Mouse (Mus musculus) left cerebral cortex, adult 2 months (tissue): ENCODE measurements around the gene Tlr4. TPM values are rescaled to one million over a fixed set of nuclear protein-coding genes. Genes with fewer than 3 reads are reported as not detected.

ENCODE experiments used
- DNase-seq, 2 experiments: peaks; one replicate each; pipeline ENCODE4 v3.0.0; 2021 to 2022; ENCODE audit warnings: low spot score in 2 of 2, mixed read lengths in 1 of 2; ENCODE audit errors: extremely low spot score in 1 of 2
- H3K27ac ChIP-seq: fragments of 200-600 bp; 2 replicates; pipeline ENCODE4 v1.8.1; 2022
- H3K4me3 ChIP-seq: fragments of 200-600 bp; 2 replicates; pipeline ENCODE4 v1.8.1; 2022
- CTCF ChIP-seq: fragments of 200-600 bp; IDR thresholded peaks from 2 replicates; pipeline ENCODE4 v1.8.1; 2022; ENCODE audit warnings: antibody characterized with exemption, mild to moderate bottlenecking, moderate library complexity
- intact Hi-C: fragments of 180-260 bp; cut with DNase I; formaldehyde crosslinking; loops from one replicate; pipeline ENCODE4 v1.15.1; 2025
- total RNA-seq, 2 experiments: library from RNA; stranded (reverse); gene quantifications; 2 replicates each; pipeline ENCODE4 v1.2.3; 2021

Tlr4 gene
- total RNA-seq, 2 experiments from 2014 or later: 2.3 to 4.1 TPM

DNA sequence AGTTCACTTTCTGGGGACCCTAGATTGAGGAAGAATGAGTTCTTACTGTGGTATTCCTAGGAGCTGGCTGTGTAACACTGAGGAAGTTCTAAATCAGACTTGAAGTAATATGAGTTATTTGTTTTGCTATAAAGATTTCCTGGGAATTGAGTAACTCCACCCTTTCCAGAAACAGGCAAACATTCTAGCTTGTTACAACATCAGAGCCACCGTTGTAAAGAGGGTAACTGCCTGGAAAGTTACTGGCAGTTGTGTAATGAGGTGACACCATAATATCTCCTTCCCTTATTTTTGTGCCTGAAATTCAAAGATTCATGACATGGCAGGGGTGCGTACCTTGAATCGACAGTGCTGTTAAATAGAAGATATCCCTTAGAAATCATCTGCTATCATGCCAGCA lies 24.6 kb downstream of the Tlr4 start:
- no peak for DNase-seq

DNA sequence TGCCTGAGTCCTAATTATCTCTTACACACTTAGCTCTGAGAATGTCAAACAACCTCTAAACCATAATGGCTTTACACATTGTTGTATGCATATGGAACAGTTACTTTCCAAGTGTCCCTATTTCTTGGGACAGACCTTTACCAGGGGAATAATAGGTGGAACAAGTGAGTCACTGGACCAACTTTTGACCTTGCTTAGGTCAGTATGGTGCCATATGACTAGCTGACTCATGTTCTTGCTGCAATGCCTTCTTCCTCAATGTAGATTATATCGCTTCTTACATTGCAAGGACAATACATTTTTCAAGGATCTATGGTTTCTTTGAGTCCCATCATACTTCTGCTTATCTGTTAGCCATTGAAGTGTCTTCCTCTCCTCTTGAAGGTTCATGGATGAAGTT lies 29.6 kb downstream of the Tlr4 start:
- no peak overlapping the region for H3K27ac ChIP-seq
- TF ChIP-seq CTCF: no peak
- DNase-seq: no peak
- H3K4me3 ChIP-seq: no peak overlapping the region
- intact Hi-C loops: no loop called here

More for the DNA sequence above, 24.6 kb downstream of the Tlr4 start:
- TF ChIP-seq CTCF: no peak
- no peak overlapping the region for H3K27ac ChIP-seq
- no peak overlapping the region for H3K4me3 ChIP-seq
- intact Hi-C loops: no loop called here

DNA sequence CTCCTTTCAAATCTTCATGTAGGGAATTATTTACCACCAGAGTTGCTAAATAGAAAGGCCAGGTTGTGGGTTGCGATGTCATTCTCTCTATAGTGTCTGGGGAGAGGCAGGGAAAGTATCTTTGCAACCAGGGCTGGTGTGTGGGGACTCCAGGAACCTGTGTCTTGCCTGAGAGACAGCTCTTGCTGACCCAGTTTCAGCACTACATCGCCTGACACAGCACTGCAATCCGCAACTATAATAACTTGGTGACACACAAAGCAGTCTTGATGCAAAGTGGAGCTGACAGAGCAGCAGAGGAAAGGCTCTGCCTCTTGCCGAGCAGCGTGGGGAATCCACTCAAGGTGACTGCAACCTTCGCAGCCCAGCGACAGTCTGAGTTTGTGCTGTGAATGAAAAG lies 42.5 kb downstream of the Tlr4 start:
- DNase-seq: peak in 1 of 2 experiments; percentile 13
- Histone ChIP-seq H3K4me3 (no peak overlapping the region), H3K27ac (no peak overlapping the region)
- intact Hi-C loops: no loop called here
- no peak for TF ChIP-seq CTCF

DNA sequence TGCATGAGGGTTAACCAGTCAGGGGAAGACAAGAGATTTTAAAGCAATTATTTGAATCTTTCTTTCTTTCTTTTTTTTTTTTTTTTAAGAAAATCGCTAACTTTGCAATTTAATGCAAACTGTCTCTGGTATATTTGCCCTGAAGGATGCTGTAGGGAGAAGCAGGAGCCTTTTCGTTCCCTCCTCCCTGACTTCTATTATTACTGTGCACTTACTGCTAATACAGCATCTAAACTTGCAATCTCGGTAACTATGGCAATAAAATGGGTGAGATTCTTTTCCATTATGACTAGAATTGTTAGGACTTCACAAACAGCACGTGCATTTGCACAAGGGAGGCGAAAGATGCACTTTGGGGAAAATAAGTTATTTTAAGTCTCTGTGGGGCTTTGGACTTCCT lies 44.6 kb downstream of the Tlr4 start:
- intact Hi-C loops: no loop called here
- no peak for DNase-seq
- no peak for TF ChIP-seq CTCF
- no peak overlapping the region for H3K27ac ChIP-seq
- no peak overlapping the region for H3K4me3 ChIP-seq

DNA sequence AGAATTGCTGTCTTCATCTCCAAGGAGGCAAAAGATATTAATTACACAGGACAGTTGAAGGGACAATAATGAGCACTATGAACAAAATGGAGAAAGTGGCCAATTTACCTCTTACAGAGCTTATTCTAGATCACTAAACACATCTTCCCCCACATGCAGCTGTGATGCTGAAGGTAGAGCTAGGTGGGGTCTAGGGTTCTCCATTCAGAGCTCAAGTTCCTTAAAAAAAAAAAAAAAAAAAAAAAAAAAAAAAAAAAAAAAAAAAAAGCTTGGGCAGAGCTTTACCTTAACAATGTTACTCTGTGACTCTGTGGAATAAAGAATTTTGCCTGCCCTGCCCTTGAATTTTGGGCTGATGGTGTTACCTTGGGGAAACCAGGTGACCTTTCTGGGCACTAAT lies 46.0 kb downstream of the Tlr4 start:
- no peak for DNase-seq
- H3K27ac ChIP-seq: no peak overlapping the region
- no peak for TF ChIP-seq CTCF
- no peak overlapping the region for H3K4me3 ChIP-seq
- intact Hi-C loops: no loop called here

DNA sequence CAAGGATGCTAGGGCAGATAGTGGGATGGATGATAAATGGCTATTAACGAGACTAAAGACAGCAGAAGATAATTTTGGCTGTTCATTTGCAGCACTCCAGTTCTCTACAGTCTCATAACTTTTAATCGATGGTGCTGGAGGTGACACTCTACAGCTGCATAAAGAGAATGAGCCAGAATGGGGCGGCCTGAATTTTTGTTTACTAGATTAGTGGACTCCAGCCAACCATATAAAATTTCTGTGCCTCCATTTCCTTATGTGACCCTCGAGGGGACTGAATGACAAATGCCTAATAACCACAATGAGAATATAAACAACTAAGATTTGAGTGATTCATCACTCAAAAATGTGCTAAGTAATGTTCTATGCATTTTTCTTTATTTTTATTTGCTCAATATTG lies 48.4 kb downstream of the Tlr4 start:
- intact Hi-C loops: no loop called here
- no peak for TF ChIP-seq CTCF
- no peak overlapping the region for H3K27ac ChIP-seq

DNA sequence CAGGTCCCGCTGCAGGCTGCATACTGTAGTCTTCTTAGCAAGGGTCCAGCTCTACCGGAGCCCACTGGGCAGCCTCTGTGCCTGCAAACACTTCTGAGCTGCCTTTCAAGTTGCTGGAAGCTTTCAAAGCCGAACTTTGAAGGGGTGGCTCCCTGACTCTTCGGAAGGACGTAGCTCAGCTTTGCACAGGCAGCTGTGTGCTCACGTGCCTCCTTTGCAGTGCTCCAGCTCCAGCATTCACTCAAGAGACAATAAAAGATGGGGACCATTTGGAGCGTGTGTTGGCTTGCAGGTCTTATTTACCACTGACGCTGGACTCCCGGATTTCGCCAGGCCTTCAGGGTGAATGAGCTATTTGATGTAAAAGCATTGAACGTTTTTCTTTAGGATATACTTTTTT lies 50.2 kb downstream of the Tlr4 start:
- Histone ChIP-seq H3K27ac (no peak overlapping the region), H3K4me3 (no peak overlapping the region)
- no peak for DNase-seq
- intact Hi-C loops: no loop called here
- TF ChIP-seq CTCF: no peak

More for the DNA sequence above, 48.4 kb downstream of the Tlr4 start:
- no peak for DNase-seq
- no peak overlapping the region for H3K4me3 ChIP-seq

DNA sequence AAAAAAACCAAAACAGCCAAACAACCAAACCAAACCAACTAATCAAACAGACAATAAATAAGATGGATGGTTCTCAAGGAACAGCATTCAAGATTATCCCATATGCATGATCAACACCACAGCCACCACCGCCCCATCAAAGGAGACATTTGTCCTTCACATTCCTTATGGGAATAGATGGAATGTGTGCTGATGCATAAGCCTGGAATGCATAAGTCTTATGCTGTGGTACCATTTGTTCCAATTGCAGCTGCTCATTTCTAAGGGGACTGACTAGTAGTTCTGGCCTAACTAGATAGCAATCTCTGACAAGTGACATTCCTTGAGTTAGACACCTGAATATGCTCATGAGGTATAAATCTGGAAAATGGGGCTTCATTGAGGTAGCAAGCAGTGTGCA lies 54.1 kb downstream of the Tlr4 start:
- TF ChIP-seq CTCF: no peak
- no peak for DNase-seq
- no peak overlapping the region for H3K4me3 ChIP-seq
- intact Hi-C loops: no loop called here
- no peak overlapping the region for H3K27ac ChIP-seq

DNA sequence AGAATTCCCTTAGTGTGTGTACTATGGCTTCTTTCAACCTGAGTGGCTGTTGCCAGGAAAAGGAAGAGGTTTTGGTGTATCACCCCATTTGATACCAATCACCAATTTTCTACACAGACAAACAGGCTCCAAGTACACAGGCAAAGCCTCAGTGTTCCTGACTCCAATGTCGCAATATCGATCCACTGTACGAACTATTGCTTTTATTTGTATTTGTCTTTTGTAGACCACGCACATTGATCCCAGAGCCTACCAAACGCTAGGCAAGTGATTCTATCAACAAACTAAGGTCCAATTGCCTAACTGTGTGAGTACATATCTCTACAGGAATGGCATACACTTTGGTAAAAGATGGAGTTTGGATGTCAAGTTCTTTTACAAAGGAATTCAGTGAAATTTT lies 55.9 kb downstream of the Tlr4 start:
- Histone ChIP-seq H3K4me3 (no peak overlapping the region), H3K27ac (no peak overlapping the region)
- intact Hi-C loops: no loop called here
- TF ChIP-seq CTCF: no peak
- DNase-seq: no peak

DNA sequence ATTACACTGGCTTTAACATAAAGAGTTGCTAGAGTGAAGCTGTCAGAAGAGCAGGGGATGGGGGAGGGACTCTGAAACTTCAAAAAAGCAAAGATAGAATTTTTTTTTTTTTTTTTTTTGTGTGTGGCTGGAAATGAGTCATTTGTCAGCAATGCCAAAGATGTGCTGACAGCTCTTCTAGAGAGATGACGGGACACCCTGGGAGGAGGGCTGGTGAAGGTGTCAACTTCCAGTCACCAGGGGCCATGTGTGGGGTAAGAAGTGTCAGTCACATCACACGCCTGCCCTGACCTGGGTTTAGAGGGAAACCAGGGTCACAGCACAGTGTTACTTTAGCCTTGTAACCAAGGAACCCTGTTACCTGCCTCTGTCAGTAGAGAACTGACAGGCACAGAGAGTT lies 67.2 kb downstream of the Tlr4 start:
- no peak for TF ChIP-seq CTCF
- Histone ChIP-seq H3K27ac (no peak overlapping the region), H3K4me3 (no peak overlapping the region)
- intact Hi-C loops: no loop called here
- no peak for DNase-seq

DNA sequence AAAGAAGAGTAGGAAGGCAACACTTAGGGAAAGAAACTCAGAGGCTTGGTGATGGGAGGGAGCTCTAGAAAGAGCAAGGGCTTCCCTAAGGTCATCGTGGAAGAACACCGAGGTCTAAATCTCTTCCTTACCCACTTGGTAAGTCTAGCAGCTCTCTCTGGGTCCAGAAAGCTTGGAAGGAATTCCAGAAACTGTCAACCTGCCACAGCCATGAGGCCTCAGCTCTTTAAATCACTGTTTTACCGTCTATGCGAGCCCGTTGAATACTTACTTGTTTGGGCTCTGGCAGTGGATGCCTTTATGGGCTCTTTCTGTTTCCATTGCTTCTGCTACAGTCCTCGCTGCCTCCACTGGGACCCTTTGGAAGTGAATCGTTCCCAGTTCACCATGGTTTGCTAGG lies 67.6 kb downstream of the Tlr4 start:
- H3K4me3 ChIP-seq: no peak overlapping the region
- no peak for DNase-seq
- H3K27ac ChIP-seq: no peak overlapping the region
- TF ChIP-seq CTCF: no peak
- intact Hi-C loops: no loop called here

DNA sequence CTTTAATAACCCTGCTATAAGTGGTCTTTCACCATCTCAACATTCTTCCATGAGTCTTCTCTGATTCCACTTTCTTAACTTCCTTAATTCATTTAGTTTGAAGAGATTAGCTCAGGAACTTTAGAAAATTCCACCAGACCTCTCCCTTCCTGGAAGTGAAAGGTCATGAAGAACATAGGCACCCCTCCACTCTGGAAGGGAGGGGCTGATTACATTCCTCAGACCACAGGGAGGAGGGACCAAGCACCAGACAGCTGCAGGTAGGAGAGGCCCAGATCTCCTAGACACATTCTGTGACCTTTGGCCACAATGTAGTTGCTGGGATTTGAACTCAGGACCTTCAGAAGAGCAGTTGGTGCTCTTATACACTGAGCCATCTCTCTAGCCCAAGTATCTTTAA lies 72.7 kb downstream of the Tlr4 start:
- no peak overlapping the region for H3K27ac ChIP-seq
- no peak for DNase-seq
- TF ChIP-seq CTCF: no peak
- no peak overlapping the region for H3K4me3 ChIP-seq
- intact Hi-C loops: no loop called here

DNA sequence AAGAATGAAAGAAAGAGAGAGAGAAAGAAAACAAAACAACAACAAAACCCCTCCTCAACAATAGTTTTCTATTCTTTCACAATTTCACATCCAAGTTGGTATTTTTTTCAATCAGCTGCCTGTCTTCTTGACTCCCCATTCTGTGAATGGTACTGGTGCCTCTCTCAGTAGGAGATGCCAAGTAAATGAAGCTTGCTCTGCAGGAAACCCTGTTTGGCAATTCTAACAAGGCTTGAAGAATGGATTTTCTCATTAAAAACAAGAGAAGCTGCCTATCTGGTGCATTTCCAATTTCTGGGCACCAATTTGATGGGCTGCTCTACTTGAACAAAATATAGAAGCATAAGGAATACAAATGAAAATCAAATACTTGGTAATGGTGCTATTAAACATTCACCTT lies 74.1 kb downstream of the Tlr4 start:
- H3K4me3 ChIP-seq: no peak overlapping the region
- no peak overlapping the region for H3K27ac ChIP-seq
- DNase-seq: no peak
- TF ChIP-seq CTCF: no peak
- intact Hi-C loops: no loop called here

DNA sequence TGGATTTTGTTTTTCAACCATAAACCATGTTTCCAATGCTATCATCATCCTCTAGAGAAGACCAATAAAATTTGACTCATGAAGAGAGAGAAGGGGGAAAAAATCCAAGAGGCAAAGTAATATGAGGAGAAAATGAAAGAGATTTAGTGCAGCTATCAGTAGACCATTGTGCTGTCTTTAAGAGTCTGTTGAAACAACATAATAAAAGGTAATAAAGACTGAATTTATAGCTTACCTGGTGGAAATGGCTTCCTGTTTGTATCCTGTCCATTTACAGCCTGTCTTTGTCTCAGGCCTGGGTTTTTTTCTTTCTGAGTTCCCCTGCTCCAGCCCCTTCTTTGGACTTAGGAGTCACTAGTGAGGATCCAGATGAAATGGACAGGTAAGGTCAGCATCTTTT lies 81.0 kb downstream of the Tlr4 start:
- intact Hi-C loops: no loop called here
- no peak for DNase-seq
- Histone ChIP-seq H3K27ac (no peak overlapping the region), H3K4me3 (no peak overlapping the region)
- TF ChIP-seq CTCF: no peak
